Mouse (Mus musculus): ENCODE data around the gene Sergef. TPM values are rescaled to one million over a fixed set of nuclear protein-coding genes. Genes with fewer than 3 reads are reported as not detected.

Gene Sergef
- polyA plus RNA-seq, 1 experiment, result 8.6 TPM

GRCm38 (mm10) chr7:46412823-46413222, 226.8 kb downstream of the Sergef start:
- Histone ChIP-seq H3K79me3 (ENCODE audit: low read depth) (no peaks in the 10 kb centered on the region), H3K4me3 (ENCODE audit: insufficient read depth, poor library complexity, severe bottlenecking) (no peak overlapping the region), H3K79me2 (ENCODE audit: control insufficient read depth, insufficient read depth) (no peaks in the 10 kb centered on the region), H3ac (ENCODE audit: control insufficient read depth, insufficient read length, low read depth) (no peak overlapping the region), H3K36me3 (ENCODE audit: control insufficient read depth, insufficient read depth) (no peaks in the 10 kb centered on the region), H3K27me3 (ENCODE audit: control insufficient read depth, insufficient read depth, insufficient read length) (peaks cover 60% of the 10 kb centered on the region)
- TF ChIP-seq MAX (IDR thresholded peaks at IDR 0.05) (no peak), CTCF (IDR thresholded peaks at IDR 0.05; ENCODE audit: control insufficient read depth, insufficient read depth, insufficient read length) (no peak), CEBPB (IDR thresholded peaks at IDR 0.05; ENCODE audit: low read depth) (no peak), FOSL1 (IDR thresholded peaks at IDR 0.05; ENCODE audit: insufficient read depth, low read length, poor library complexity, severe bottlenecking) (no peak), USF1 (IDR thresholded peaks at IDR 0.05; ENCODE audit: low read depth) (no peak), MYOD1 (IDR thresholded peaks at IDR 0.05; ENCODE audit: control insufficient read depth, insufficient read length, low read depth) (no peak), MYOG (IDR thresholded peaks at IDR 0.05; ENCODE audit: control insufficient read depth, extremely low read depth, insufficient read length) (no peak)

- H3K79me3 ChIP-seq (ENCODE audit: low read depth), result no peaks in the 10 kb centered on the region
- no peak overlapping the region for H3ac ChIP-seq (ENCODE audit: control insufficient read depth, insufficient read length, low read depth)
- no peaks in the 10 kb centered on the region for H3K36me3 ChIP-seq (ENCODE audit: control insufficient read depth, insufficient read depth)
- no peaks in the 10 kb centered on the region for H3K79me2 ChIP-seq (ENCODE audit: control insufficient read depth, insufficient read depth)
- TF ChIP-seq CEBPB (IDR thresholded peaks at IDR 0.05; ENCODE audit: low read depth) (no peak), FOSL1 (IDR thresholded peaks at IDR 0.05; ENCODE audit: insufficient read depth, low read length, poor library complexity, severe bottlenecking) (no peak), CTCF (IDR thresholded peaks at IDR 0.05; ENCODE audit: control insufficient read depth, insufficient read depth, insufficient read length) (no peak), MAX (IDR thresholded peaks at IDR 0.05) (no peak), MYOD1 (IDR thresholded peaks at IDR 0.05; ENCODE audit: control insufficient read depth, insufficient read length, low read depth) (no peak), USF1 (IDR thresholded peaks at IDR 0.05; ENCODE audit: low read depth) (no peak), MYOG (IDR thresholded peaks at IDR 0.05; ENCODE audit: control insufficient read depth, extremely low read depth, insufficient read length) (no peak)
- H3K4me3 ChIP-seq (ENCODE audit: insufficient read depth, poor library complexity, severe bottlenecking), result no peak overlapping the region
- H3K27me3 ChIP-seq (ENCODE audit: control insufficient read depth, insufficient read depth, insufficient read length), result peaks cover 55% of the 10 kb centered on the region
These were observed 228.9 kb downstream of the Sergef start for GRCm38 (mm10) chr7:46410727-46411126.

- Histone ChIP-seq H3ac (ENCODE audit: control insufficient read depth, insufficient read length, low read depth) (no peak overlapping the region), H3K27me3 (ENCODE audit: control insufficient read depth, insufficient read depth, insufficient read length) (peaks cover 56% of the 10 kb centered on the region), H3K79me2 (ENCODE audit: control insufficient read depth, insufficient read depth) (no peaks in the 10 kb centered on the region), H3K79me3 (ENCODE audit: low read depth) (no peaks in the 10 kb centered on the region), H3K36me3 (ENCODE audit: control insufficient read depth, insufficient read depth) (no peaks in the 10 kb centered on the region), H3K4me3 (ENCODE audit: insufficient read depth, poor library complexity, severe bottlenecking) (no peak overlapping the region)
- TF ChIP-seq MAX (IDR thresholded peaks at IDR 0.05) (no peak), FOSL1 (IDR thresholded peaks at IDR 0.05; ENCODE audit: insufficient read depth, low read length, poor library complexity, severe bottlenecking) (no peak), MYOG (IDR thresholded peaks at IDR 0.05; ENCODE audit: control insufficient read depth, extremely low read depth, insufficient read length) (no peak), CTCF (IDR thresholded peaks at IDR 0.05; ENCODE audit: control insufficient read depth, insufficient read depth, insufficient read length) (no peak), MYOD1 (IDR thresholded peaks at IDR 0.05; ENCODE audit: control insufficient read depth, insufficient read length, low read depth) (no peak), USF1 (IDR thresholded peaks at IDR 0.05; ENCODE audit: low read depth) (no peak), CEBPB (IDR thresholded peaks at IDR 0.05; ENCODE audit: low read depth) (no peak)
These were observed 230.3 kb downstream of the Sergef start for GRCm38 (mm10) chr7:46409204-46409789.

GRCm38 (mm10) chr7:46408606-46409005, 231.0 kb downstream of the Sergef start:
- Histone ChIP-seq H3K79me2 (ENCODE audit: control insufficient read depth, insufficient read depth) (no peaks in the 10 kb centered on the region), H3K4me3 (ENCODE audit: insufficient read depth, poor library complexity, severe bottlenecking) (no peak overlapping the region), H3K27me3 (ENCODE audit: control insufficient read depth, insufficient read depth, insufficient read length) (peaks cover 51% of the 10 kb centered on the region), H3K79me3 (ENCODE audit: low read depth) (no peaks in the 10 kb centered on the region), H3K36me3 (ENCODE audit: control insufficient read depth, insufficient read depth) (no peaks in the 10 kb centered on the region), H3ac (ENCODE audit: control insufficient read depth, insufficient read length, low read depth) (no peak overlapping the region)
- no peak for TF ChIP-seq FOSL1 (IDR thresholded peaks at IDR 0.05; ENCODE audit: insufficient read depth, low read length, poor library complexity, severe bottlenecking)
- no peak for TF ChIP-seq CEBPB (IDR thresholded peaks at IDR 0.05; ENCODE audit: low read depth)
- no peak for TF ChIP-seq MYOD1 (IDR thresholded peaks at IDR 0.05; ENCODE audit: control insufficient read depth, insufficient read length, low read depth)
- no peak for TF ChIP-seq MAX (IDR thresholded peaks at IDR 0.05)
- no peak for TF ChIP-seq USF1 (IDR thresholded peaks at IDR 0.05; ENCODE audit: low read depth)
- TF ChIP-seq CTCF (IDR thresholded peaks at IDR 0.05; ENCODE audit: control insufficient read depth, insufficient read depth, insufficient read length), result no peak
- no peak for TF ChIP-seq MYOG (IDR thresholded peaks at IDR 0.05; ENCODE audit: control insufficient read depth, extremely low read depth, insufficient read length)

GRCm38 (mm10) chr7:46404756-46405155, 234.9 kb downstream of the Sergef start:
- H3K79me3 ChIP-seq (ENCODE audit: low read depth), result no peaks in the 10 kb centered on the region
- no peak for TF ChIP-seq MAX (IDR thresholded peaks at IDR 0.05)
- TF ChIP-seq CTCF (IDR thresholded peaks at IDR 0.05; ENCODE audit: control insufficient read depth, insufficient read depth, insufficient read length), result no peak
- TF ChIP-seq FOSL1 (IDR thresholded peaks at IDR 0.05; ENCODE audit: insufficient read depth, low read length, poor library complexity, severe bottlenecking), result no peak
- no peak for TF ChIP-seq CEBPB (IDR thresholded peaks at IDR 0.05; ENCODE audit: low read depth)
- no peak for TF ChIP-seq MYOD1 (IDR thresholded peaks at IDR 0.05; ENCODE audit: control insufficient read depth, insufficient read length, low read depth)
- no peak for TF ChIP-seq USF1 (IDR thresholded peaks at IDR 0.05; ENCODE audit: low read depth)
- TF ChIP-seq MYOG (IDR thresholded peaks at IDR 0.05; ENCODE audit: control insufficient read depth, extremely low read depth, insufficient read length), result no peak

More at GRCm38 (mm10) chr7:46404756-46405155, 234.9 kb downstream of the Sergef start:
- H3K79me2 ChIP-seq (ENCODE audit: control insufficient read depth, insufficient read depth), result no peaks in the 10 kb centered on the region
- H3K4me3 ChIP-seq (ENCODE audit: insufficient read depth, poor library complexity, severe bottlenecking), result no peak overlapping the region
- peaks cover 46% of the 10 kb centered on the region for H3K27me3 ChIP-seq (ENCODE audit: control insufficient read depth, insufficient read depth, insufficient read length)
- no peaks in the 10 kb centered on the region for H3K36me3 ChIP-seq (ENCODE audit: control insufficient read depth, insufficient read depth)
- no peak overlapping the region for H3ac ChIP-seq (ENCODE audit: control insufficient read depth, insufficient read length, low read depth)

All from C2C12 (cell line).